Mouse (Mus musculus) heart, postnatal 0 days (tissue): ENCODE measurements around the gene Lipi.

ENCODE experiments used
- CTCF ChIP-seq: IDR thresholded peaks from 2 replicates; pipeline ENCODE4 v1.5.1; 2016; ENCODE audit warnings: antibody characterized with exemption, control low read depth, low read depth
- EP300 ChIP-seq: IDR thresholded peaks from 2 replicates; pipeline ENCODE4 v1.6.1; 2016; ENCODE audit warnings: antibody characterized with exemption, low read depth

DNA sequence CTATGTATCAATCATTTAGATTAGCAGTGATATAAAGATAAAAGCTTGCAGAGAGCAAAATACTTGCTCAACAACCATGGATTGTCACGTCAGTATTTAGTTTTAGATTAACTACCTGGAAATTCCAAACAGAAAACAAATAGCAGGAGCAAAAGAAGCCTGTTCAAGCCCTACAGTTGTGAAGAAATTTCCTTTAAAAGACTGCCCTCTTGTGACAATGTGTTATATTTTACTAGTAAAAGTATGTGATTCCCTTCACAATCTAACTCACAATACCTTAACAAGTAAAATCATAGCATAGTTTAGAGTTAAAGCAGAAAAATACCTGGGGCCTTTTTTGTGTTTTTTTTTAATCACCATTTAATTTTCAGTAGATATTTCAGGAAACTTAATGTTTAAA lies 54.2 kb downstream of the Lipi start:
- no peak for TF ChIP-seq CTCF
- TF ChIP-seq EP300 = no peak
